Mouse (Mus musculus): ENCODE results near the gene Slc43a1.

Gene Slc43a1

GRCm38 (mm10) chr2:84865616-84866571 is 27.2 kb downstream of the Slc43a1 start:
- peak in 1 of 2 experiments; percentile 67 for DNase-seq (ENCODE audit: low spot score in 2 of 2)

DNA sequence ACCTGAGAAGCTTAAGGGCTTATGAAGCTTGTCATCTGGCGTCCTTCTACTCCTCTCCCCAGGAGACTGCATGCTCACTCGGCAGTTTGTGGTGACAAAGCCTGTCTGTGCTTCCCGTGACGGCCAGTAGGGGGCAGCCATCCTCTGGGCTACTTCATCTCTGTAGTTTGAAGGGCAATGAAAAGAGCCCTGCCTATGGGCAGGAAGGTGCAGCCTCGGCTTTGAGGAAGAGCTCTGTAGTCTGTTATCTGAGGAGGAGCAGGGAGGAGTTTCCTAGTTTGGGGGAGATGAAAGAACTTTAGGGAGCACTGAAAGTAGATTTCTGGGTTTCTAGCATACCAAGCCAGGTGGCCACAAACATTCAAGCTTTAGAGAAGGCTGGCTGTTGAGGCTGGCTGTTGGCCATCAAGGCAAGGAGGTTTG is 29.9 kb downstream of the Slc43a1 start:
- peak; percentile 56 to 70 for DNase-seq (ENCODE audit: low spot score in 2 of 2)

DNA sequence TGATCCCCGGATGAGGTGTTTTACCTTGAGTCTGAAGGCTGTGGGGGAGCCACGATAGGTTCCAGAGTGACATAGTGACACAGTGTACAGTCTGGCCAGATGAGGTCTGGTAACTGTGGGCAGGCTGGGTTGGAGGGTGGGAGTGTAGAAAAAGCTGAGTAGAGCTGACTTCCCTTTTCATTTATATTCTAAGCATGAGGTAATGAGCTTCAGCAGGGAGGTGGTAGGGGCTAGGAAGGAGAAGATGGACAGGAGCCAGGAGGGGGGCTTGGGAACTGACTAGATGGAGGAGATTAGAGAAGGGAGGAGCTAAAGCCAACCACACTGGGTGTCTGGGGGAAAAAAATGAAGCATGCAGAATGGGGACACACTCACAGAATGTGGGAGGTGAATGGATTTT is 30.3 kb downstream of the Slc43a1 start:
- no peak for DNase-seq (ENCODE audit: low spot score in 2 of 2)

DNA sequence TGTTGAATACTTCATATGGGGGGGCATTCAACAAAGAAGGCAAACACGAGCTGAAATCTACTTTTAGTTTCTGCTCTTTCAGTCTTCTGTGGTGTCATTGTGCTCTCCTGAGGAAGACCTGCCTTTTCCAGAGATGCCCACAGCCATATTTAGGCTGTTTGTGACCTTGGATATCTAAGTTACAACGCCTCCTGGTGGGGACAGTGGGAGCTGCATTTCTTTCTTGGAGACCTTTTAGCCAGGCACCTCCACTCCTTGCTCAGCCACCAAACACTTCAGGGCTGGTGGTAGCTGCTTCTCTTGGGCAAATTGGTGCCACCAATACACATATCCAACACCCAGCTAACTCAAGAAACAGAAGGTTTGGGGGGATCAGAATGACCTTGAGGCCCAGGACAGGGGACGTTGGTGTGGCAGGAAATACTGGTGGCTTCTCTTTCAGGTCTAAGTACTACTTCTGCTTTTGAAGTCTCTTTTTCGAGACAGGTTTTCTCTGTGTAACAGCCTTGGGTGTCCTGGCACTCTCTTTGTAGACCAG is 32.0 kb downstream of the Slc43a1 start:
- peak in 1 of 2 experiments; percentile 34 for DNase-seq (ENCODE audit: low spot score in 2 of 2)

DNA sequence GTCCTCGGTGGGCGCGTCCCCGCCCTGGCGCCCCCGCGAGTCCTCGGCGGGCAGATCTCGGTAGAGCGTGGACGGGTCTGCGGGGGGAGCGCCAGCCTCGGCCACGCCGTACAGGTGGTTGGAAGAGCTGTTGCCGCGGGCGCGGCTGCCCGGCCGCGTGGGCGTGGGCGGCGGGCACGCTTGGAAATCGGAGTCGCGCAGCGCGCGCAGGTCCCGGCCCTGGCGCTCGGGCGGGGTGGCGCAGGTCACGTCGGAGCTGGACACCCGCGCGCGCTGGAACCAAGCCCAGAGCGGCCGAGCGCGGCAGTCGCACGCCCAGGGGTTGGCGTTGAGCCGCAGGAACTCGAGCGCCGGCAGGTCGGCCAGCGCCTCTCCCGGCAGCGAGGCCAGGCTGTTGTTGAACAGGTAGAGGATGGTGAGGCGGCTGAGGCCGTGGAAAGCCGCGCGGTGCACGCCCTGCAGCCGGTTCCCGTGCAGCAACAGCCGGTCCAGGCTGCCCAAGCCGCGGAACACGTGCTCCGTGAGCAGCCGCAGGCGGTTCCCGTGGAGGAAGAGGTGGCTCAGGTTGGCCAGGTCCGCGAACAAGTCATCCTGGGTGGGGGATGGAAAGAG is 33.6 kb downstream of the Slc43a1 start:
- DNase-seq (ENCODE audit: low spot score in 2 of 2), result peak in 1 of 2 experiments; percentile 37

DNA sequence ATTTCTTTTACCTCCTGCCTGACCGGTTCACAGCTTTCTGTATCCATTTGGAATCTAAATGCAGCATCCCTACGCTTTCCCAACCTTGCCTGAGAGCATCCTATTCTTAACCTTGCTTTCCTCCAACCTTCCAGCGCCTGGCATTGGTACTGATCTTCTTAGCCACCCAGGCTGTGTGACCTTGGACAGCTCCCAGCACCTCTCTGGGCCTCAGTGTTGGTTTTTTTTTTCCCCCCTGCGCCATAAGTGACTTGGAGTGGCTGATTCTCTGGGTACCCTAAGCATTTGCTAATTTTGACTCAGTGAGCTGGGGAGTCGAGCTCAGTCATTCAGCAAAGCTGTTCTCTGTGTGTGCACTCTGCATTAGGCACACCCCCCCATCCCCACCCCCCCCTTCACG is 37.2 kb downstream of the Slc43a1 start:
- DNase-seq (ENCODE audit: low spot score in 2 of 2), result no peak

- DNase-seq (ENCODE audit: low spot score in 2 of 2), result no peak
Measured at GRCm38 (mm10) chr2:84880590-84880989, 41.9 kb downstream of the Slc43a1 start.

DNA sequence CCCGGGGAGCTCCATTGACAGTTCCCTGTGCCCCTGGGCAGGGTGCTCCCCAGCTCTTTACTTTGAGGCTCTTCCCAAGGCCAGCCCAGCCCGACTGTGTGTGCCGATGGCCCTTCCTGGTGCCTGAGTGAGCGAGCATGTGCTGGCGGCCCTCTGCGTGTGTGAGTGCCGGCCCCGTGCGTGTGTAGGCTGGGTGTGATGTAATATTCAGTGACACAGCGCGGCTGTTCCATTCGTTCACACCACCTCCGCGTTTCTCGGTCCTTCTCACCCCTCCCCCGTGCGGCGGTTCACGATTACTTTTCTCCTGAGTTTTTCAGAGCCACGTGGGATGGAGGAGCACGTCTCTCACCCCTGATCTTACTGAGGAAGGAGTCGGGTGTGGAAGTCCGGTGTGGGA is 44.0 kb downstream of the Slc43a1 start:
- DNase-seq (ENCODE audit: low spot score in 2 of 2), result no peak

GRCm38 (mm10) chr2:84883084-84883483 is 44.4 kb downstream of the Slc43a1 start:
- no peak for DNase-seq (ENCODE audit: low spot score in 2 of 2)

DNA sequence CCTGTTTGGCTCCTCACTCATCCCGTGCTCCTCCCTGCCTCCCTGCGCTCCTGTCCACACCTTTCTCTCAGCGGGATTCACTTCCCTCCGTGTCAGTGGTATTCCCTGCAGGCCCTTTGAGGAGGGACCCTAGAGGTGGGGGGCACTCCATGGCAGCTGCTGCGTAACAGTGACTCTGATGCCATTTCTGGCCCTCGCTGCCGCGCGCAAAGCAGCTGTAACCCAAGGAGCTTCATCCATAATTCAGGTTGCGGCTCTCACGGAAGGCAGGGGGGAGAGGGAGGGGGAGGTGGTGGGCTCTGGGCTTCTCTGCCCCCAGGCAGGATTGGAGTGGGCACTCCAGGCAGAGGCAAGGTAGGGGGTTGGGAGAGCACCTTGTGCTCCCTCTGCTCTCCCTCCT is 44.9 kb downstream of the Slc43a1 start:
- DNase-seq (ENCODE audit: low spot score in 2 of 2), result no peak

GRCm38 (mm10) chr2:84883942-84884341 is 45.3 kb downstream of the Slc43a1 start:
- no peak for DNase-seq (ENCODE audit: low spot score in 2 of 2)

DNA sequence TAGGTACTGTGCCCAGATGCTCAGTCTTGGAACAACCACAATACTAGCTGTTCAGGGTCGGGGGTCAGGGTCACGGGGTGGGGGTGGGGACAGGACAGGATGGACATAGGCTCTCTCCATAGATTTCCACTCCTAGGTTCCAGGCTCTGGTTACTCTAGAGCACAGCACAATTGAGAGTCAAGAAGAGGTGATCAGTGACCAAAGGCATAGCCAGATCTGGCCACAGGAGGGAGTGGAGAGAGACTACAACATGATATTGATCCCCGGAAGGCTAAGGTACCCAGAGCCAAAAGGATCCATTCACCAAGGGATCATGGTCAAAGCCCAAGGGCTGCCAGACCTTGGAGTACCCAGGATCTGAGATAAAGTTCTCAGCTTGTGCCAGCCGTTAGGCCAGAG is 46.0 kb downstream of the Slc43a1 start:
- no peak for DNase-seq (ENCODE audit: low spot score in 2 of 2)

DNA sequence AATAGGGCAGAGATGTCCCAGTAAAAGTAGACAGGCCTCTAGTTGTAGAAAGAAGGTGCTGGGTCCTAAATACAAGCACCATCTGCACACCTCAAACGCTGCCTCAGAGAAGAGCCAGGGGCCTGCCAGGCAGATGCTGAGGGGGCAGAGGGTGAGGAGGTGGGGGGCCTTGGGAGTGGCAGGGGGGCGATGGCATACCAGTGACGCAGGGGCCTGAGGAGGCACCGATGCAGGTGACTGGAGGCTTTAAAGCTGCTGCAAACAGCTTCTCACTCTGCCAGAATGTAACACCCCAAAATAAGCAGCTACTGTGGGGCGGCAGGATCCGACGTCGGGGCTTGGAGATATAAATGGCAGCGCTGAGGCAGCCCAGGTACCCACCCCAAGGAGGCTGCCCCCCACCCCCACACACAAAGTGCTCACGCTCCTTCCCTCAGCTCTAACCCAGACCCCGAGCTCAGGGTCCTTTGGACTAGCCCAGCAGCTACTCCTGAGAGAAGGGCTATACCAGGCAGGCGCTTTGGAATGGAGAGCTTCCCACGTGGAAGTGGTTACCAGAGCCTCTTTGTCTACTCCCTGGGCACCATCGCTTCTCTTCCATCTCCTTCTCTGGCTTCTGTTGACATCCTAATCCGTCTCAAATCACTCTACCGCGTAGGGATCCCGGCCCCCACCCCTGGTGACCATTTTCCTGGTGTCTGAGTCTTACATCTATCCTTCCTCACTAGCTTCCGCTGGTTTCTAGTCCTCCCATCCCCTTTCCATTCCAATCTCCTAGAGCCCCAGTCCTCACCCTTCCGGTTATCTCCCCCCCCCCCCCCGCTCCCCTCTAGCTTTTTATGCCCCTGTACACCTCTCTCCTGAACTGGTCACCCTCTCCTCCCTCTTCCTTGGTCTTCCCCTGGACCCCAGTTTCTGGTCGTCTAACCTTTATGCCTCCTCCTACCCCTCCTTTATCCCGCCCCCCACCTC is 46.7 kb downstream of the Slc43a1 start:
- no peak for DNase-seq (ENCODE audit: low spot score in 2 of 2)

DNA sequence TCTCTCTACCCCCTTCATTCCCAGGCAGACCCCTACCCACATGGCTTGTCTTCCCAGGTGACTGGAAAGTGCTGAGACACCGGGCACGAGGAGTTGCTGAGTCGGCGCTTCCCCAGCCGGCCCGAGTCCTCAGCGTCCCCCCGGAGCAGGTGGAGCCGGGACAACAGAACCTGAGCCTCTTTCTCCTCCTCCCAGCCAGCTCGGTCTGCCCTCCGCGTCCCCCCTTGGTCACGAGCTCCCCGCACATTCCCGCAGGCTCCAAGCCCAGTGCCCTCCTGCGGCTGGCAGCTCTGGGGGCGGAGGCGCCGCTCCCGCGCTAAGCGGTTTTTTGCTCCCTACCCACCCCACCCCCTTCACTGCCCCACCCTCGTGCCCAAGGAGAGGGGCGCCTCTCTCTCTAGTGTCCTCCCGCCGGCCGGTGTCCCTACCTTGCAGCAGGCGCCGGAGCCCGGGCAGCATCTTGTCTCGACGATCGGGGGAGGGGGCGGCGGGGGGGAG is 47.6 kb downstream of the Slc43a1 start, which contains the start of gene Rtn4rl2:
TSS of gene Rtn4rl2 (minus strand) at position 477 of the 498 bp plus-strand sequence.
- no peak for DNase-seq (ENCODE audit: low spot score in 2 of 2)

DNA sequence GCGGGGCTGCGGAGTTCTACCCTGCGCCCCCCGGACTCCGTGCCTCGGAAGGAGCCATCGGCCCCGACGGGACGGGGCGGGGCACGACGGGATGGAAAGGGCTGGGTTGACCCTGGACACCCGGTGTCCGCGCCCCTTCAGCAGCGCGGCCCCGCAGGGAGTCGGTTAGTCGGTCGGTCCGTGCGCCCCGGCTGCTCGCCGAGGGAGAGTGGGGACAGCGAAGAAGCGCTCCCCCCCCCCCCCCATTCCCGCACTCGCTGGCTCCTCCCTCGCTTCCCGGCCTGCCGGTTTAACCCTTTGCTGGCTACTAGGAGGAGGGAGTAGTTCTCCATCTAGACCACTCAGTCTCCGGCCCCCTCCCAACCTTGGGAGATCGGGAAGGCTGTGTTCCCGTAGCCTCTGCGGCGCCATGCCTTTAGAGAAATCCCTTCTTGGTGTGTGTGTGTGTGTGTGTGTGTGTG is 48.2 kb downstream of the Slc43a1 start:
- DNase-seq (ENCODE audit: low spot score in 2 of 2), result peak in 1 of 2 experiments; percentile 46

- DNase-seq (ENCODE audit: low spot score in 2 of 2), result peak in 1 of 2 experiments; percentile 39
Measured at GRCm38 (mm10) chr2:84887411-84888271, 49.0 kb downstream of the Slc43a1 start.

DNA sequence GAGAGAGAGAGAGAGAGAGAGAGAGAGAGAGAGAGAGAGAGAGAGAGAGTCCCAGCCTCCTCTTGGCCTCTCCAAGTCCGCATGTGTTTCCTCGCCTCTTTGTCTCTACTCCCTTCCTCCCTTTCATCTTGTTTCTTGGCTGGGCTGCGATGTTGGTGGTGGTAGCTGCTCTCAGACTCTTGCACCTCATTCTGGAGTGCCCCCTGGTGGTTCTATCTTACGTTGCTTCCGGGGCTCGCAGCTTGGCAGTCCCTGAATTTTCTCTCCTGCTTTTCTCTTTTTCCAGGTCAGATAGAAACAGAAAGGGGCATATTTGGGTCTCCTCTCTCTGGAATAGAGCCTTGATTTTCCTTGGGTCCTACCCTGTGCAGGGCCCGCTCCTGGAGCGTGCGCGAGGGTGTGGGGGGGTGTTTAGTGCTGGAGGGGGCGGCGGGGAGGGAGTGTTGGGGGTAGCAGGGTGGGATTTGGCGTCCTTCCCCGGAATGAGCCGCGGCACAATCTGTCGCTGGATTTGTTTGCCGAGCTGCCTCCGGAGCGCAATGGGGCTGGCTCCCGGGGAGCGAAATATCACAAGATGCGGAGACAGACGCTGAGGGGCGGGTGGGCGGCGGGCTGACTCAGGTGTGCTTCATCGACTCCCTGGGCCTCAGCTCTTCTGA is 50.1 kb downstream of the Slc43a1 start:
- DNase-seq (ENCODE audit: low spot score in 2 of 2), result peak in 1 of 2 experiments; percentile 80

- peak in 1 of 2 experiments; percentile 9 for DNase-seq (ENCODE audit: low spot score in 2 of 2)
Measured at GRCm38 (mm10) chr2:84889316-84890044, 50.8 kb downstream of the Slc43a1 start.

DNA sequence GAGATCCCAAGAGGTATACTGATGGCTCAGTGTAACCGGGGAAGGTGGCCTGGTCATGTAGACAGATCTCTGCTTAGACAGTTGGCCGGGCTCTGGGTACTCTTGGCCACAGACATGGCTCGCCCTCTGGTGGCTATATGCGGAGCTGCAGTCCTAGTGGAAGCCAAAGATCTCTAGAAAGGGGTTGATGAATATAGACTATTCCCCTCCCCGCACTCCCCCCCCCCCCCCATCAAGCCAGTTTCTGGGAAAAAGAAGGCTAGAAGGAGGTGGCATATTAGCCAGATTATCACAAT is 51.3 kb downstream of the Slc43a1 start:
- peak in 1 of 2 experiments; percentile 85 for DNase-seq (ENCODE audit: low spot score in 2 of 2)

All from cerebellum, postnatal 4 days (tissue).